Comparison of ENCODE assay signal across 8 mouse cellular contexts in genomic region chr17:30575121-30575904, GRCm38 (mm10). TPM values are rescaled to one million over a fixed set of nuclear protein-coding genes. Genes with fewer than 3 reads are reported as not detected.
DNase-seq lines count a peak whose midpoint lies in the region; ATAC-seq lines count a peak whose summit lies in the region.

No protein-coding gene starts in this region.

- peak overlapping the region; percentile 73 for H3K4me3 ChIP-seq in midbrain, embryonic 15.5 days

- peaks cover 25% of the 10 kb centered on the region for H3K4me1 ChIP-seq in midbrain, embryonic 15.5 days

- H3K36me3 ChIP-seq in midbrain, embryonic 15.5 days (replicated peaks), result no peaks in the 10 kb centered on the region

- DNase-seq in frontal cortex, postnatal 10 days (ENCODE audit: low spot score in 2 of 2), result peak; percentile 62 to 69
- DNase-seq in A20 (ENCODE audit: low read depth, low spot score), result peak; percentile 81
- peak; percentile 40 for DNase-seq in c-Kit-positive CD71-positive TER-119-negative erythroid progenitor cells, embryonic 14.5 days (ENCODE audit: low read depth)
- peak; percentile 64 for DNase-seq in frontal cortex, postnatal 36 days (ENCODE audit: low spot score in 2 of 2)
- peak; percentile 61 to 66 for DNase-seq in layer of hippocampus, postnatal 14 days (ENCODE audit: low spot score in 2 of 2)
- peak; percentile 61 to 71 for DNase-seq in thymus, postnatal 36 days

- peak overlapping the region; percentile 53 for H3K4me2 ChIP-seq in midbrain, embryonic 15.5 days

- H3K27ac ChIP-seq in midbrain, embryonic 15.5 days, result peak overlapping the region; percentile 94

- H3K27me3 ChIP-seq in midbrain, embryonic 15.5 days (replicated peaks), result no peaks in the 10 kb centered on the region

- peak overlapping the region; percentile 59 for H3K9ac ChIP-seq in midbrain, embryonic 15.5 days

- ATAC-seq in frontal cortex, adult (ENCODE audit: low TSS enrichment), result no peak
- peak; percentile 56 for ATAC-seq in midbrain, embryonic 15.5 days (replicated peaks)

- 6% methylated on average over 35 of the region's 35 CpGs for WGBS in midbrain, embryonic 15.5 days

- no peaks in the 10 kb centered on the region for H3K9me3 ChIP-seq in midbrain, embryonic 15.5 days

RNA-seq across cellular contexts. Expression of gene Btbd9, which starts 1.0 kb away (rescaled TPM):
- total RNA-seq in layer of hippocampus, postnatal 14 days (2021), result 100 to 1,000 TPM; 117 TPM
- polyA plus RNA-seq in midbrain, embryonic 15.5 days (2015; fragmentation: Nextera tagmentation; extraction: Ambion mirVana), result 156 and 163 TPM in 2 replicates

RNA-seq across cellular contexts. Expression of gene Dnah8, which starts 48.8 kb away (rescaled TPM):
- total RNA-seq in layer of hippocampus, postnatal 14 days (2021), result 1 to 10 TPM; 3.6 to 4.6 TPM
- 2.0 and 2.7 TPM in 2 replicates for polyA plus RNA-seq in midbrain, embryonic 15.5 days (2015; fragmentation: Nextera tagmentation; extraction: Ambion mirVana)

RNA-seq across cellular contexts. Expression of gene Glo1, which starts 51.4 kb away (rescaled TPM):
- total RNA-seq in layer of hippocampus, postnatal 14 days (2021), result 100 to 1,000 TPM; 170 to 172 TPM
- 128 and 131 TPM in 2 replicates for polyA plus RNA-seq in midbrain, embryonic 15.5 days (2015; fragmentation: Nextera tagmentation; extraction: Ambion mirVana)
